Mouse (Mus musculus) kidney, postnatal 0 days (tissue): Measurements from ENCODE around the gene Zfp719. TPM values are rescaled to one million over a fixed set of nuclear protein-coding genes. Genes with fewer than 3 reads are reported as not detected.

Experiments used
- ATAC-seq: fragments of 200-750 bp; cut with Nextera tagmentation; replicated peaks from 2 replicates; pipeline ENCODE4 v1.8.0; 2017; ENCODE audit warnings: low read depth, moderate number of reproducible peaks, moderate TSS enrichment, moderate library complexity; ENCODE audit not compliant: low FRiP score
- DNase-seq: peaks from one replicate; pipeline ENCODE4 v3.0.0-alpha.2; 2016; ENCODE audit warnings: low spot score
- H3K27ac ChIP-seq: fragments of 300-500 bp; sonication (generic); 2 replicates; pipeline ENCODE4 v1.5.1; 2014; ENCODE audit warnings: mild to moderate bottlenecking
- H3K27me3 ChIP-seq: fragments of 300-500 bp; sonication (generic); 2 replicates; pipeline ENCODE4 v1.6.1; 2014; ENCODE audit warnings: low read length, mixed read lengths; ENCODE audit not compliant: insufficient read depth
- H3K36me3 ChIP-seq: fragments of 300-500 bp; sonication (generic); 2 replicates; pipeline ENCODE4 v1.6.1; 2014; ENCODE audit warnings: low read length, mixed read lengths; ENCODE audit not compliant: insufficient read depth
- H3K4me1 ChIP-seq: fragments of 300-500 bp; sonication (generic); replicated peaks from 2 replicates; pipeline ENCODE4 v1.6.1; 2014; ENCODE audit warnings: antibody characterized with exemption, low read length, mixed read lengths; ENCODE audit not compliant: insufficient read depth
- H3K4me2 ChIP-seq: fragments of 300-500 bp; sonication (generic); 2 replicates; pipeline ENCODE4 v1.6.1; 2014; ENCODE audit warnings: mild to moderate bottlenecking, low read length, moderate library complexity, mixed read lengths
- H3K4me3 ChIP-seq: fragments of 300-500 bp; sonication (generic); replicated peaks from 2 replicates; pipeline ENCODE4 v1.5.1; 2014; ENCODE audit warnings: low read depth, low read length
- H3K9ac ChIP-seq: fragments of 300-500 bp; sonication (generic); 2 replicates; pipeline ENCODE4 v1.6.1; 2014; ENCODE audit warnings: low read depth, low read length
- H3K9me3 ChIP-seq: fragments of 300-500 bp; sonication (generic); replicated peaks from 2 replicates; pipeline ENCODE4 v1.6.1; 2016; ENCODE audit warnings: low read length, inconsistent platforms, mixed read lengths
- CTCF ChIP-seq: IDR thresholded peaks from 2 replicates; pipeline ENCODE4 v1.5.1; 2016; ENCODE audit warnings: antibody characterized with exemption, low read depth, mild to moderate bottlenecking, moderate library complexity
- WGBS: fragments of 180-500 bp; shearing (Covaris S2); extraction: QIAGEN DNeasy Blood & Tissue Kit; methylation state at CpG from one replicate; pipeline ENCODE4 v1.1.7; 2014; 5-methylcytosine and 5-hydroxymethylcytosine counted together
- polyA plus RNA-seq: library from polyadenylated mRNA; unstranded; fragments of >200 nt; fragmentation: Nextera tagmentation; extraction: Ambion mirVana; gene quantifications from 2 replicates; pipeline ENCODE4 v1.2.1, GENCODE M21; 2015

The Zfp719 gene
- polyA plus RNA-seq, 1 experiment from 2014 or later, result 7.8 TPM

- Histone ChIP-seq H3K9me3 (no peaks in the 10 kb centered on the region), H3K9ac (no peak overlapping the region), H3K36me3 (no peaks in the 10 kb centered on the region), H3K27me3 (no peaks in the 10 kb centered on the region), H3K4me2 (no peak overlapping the region), H3K4me1 (no peaks in the 10 kb centered on the region), H3K27ac (no peak overlapping the region), H3K4me3 (no peak overlapping the region)
- 67% methylated on average over 7 of the region's 7 CpGs for WGBS
- TF ChIP-seq CTCF, result no peak
- DNase-seq, result no peak
- no peak for ATAC-seq
Observed at GRCm38 (mm10) chr7:43622927-43623326, 43.5 kb downstream of the Zfp719 start.

- H3K9me3 ChIP-seq, result no peaks in the 10 kb centered on the region
- H3K27me3 ChIP-seq, result no peaks in the 10 kb centered on the region
- no peak overlapping the region for H3K27ac ChIP-seq
- no peak for TF ChIP-seq CTCF
- H3K9ac ChIP-seq, result no peak overlapping the region
- H3K4me2 ChIP-seq, result no peak overlapping the region
- ATAC-seq (no peak), DNase-seq (no peak)
- 3% methylated on average over 10 of the region's 10 CpGs for WGBS
- H3K4me3 ChIP-seq, result no peak overlapping the region
- no peaks in the 10 kb centered on the region for H3K4me1 ChIP-seq
- no peaks in the 10 kb centered on the region for H3K36me3 ChIP-seq
Observed at GRCm38 (mm10) chr7:43623819-43624218, 44.4 kb downstream of the Zfp719 start.

GRCm38 (mm10) chr7:43625065-43625464 lies 45.7 kb downstream of the Zfp719 start:
- WGBS, result 71% methylated on average over 3 of the region's 3 CpGs
- no peak for TF ChIP-seq CTCF
- ATAC-seq, result no peak

GRCm38 (mm10) chr7:43625794-43626422 lies 46.5 kb downstream of the Zfp719 start:
- DNase-seq, result no peak
- no peak for TF ChIP-seq CTCF
- Histone ChIP-seq H3K4me1 (no peaks in the 10 kb centered on the region), H3K9ac (no peak overlapping the region), H3K27ac (no peak overlapping the region), H3K27me3 (no peaks in the 10 kb centered on the region), H3K4me2 (no peak overlapping the region), H3K4me3 (no peak overlapping the region), H3K9me3 (no peaks in the 10 kb centered on the region), H3K36me3 (no peaks in the 10 kb centered on the region)
- no peak for ATAC-seq
- 76% methylated on average over 8 of the region's 8 CpGs for WGBS

More at GRCm38 (mm10) chr7:43625065-43625464, 45.7 kb downstream of the Zfp719 start:
- Histone ChIP-seq H3K4me1 (no peaks in the 10 kb centered on the region), H3K9me3 (no peaks in the 10 kb centered on the region), H3K27me3 (no peaks in the 10 kb centered on the region), H3K27ac (no peak overlapping the region), H3K4me3 (no peak overlapping the region), H3K4me2 (no peak overlapping the region), H3K36me3 (no peaks in the 10 kb centered on the region), H3K9ac (no peak overlapping the region)
- DNase-seq, result no peak

- Histone ChIP-seq H3K27ac (no peak overlapping the region), H3K9ac (no peak overlapping the region), H3K4me2 (no peak overlapping the region), H3K36me3 (no peaks in the 10 kb centered on the region), H3K4me3 (no peak overlapping the region), H3K9me3 (no peaks in the 10 kb centered on the region), H3K4me1 (no peaks in the 10 kb centered on the region), H3K27me3 (no peaks in the 10 kb centered on the region)
- 38% methylated on average over 4 of the region's 4 CpGs for WGBS
- TF ChIP-seq CTCF, result no peak
- DNase-seq (no peak), ATAC-seq (no peak)
Observed at GRCm38 (mm10) chr7:43633940-43634339, 54.5 kb downstream of the Zfp719 start.

- H3K9ac ChIP-seq, result no peak within 1 kb of the TSS
- no peak within 1 kb of the TSS for H3K4me3 ChIP-seq
- H3K9me3 ChIP-seq, result no peaks in the 10 kb centered on the region
- H3K4me1 ChIP-seq, result no peaks in the 10 kb centered on the region
- H3K4me2 ChIP-seq, result no peak within 1 kb of the TSS
- no peaks in the 10 kb centered on the region for H3K27me3 ChIP-seq
- DNase-seq (no peak), ATAC-seq (no peak)
- no peak within 1 kb of the TSS for H3K27ac ChIP-seq
- no peak for TF ChIP-seq CTCF
- H3K36me3 ChIP-seq, result no peaks in the 10 kb centered on the region
- 56% methylated on average over 6 of the region's 6 CpGs for WGBS
Observed at GRCm38 (mm10) chr7:43634500-43634899, 55.1 kb downstream of the Zfp719 start, which contains the start of gene Ceacam18. Gene Ceacam18, plus strand, starts transcription at chr7:43634707.

GRCm38 (mm10) chr7:43636194-43636593 lies 56.8 kb downstream of the Zfp719 start:
- WGBS, result 64% methylated on average over 2 of the region's 2 CpGs
- no peak overlapping the region for H3K27ac ChIP-seq
- no peaks in the 10 kb centered on the region for H3K27me3 ChIP-seq
- no peaks in the 10 kb centered on the region for H3K9me3 ChIP-seq
- H3K4me2 ChIP-seq, result no peak overlapping the region
- no peak for ATAC-seq
- no peaks in the 10 kb centered on the region for H3K36me3 ChIP-seq
- H3K9ac ChIP-seq, result no peak overlapping the region
- no peak overlapping the region for H3K4me3 ChIP-seq
- no peak for DNase-seq
- TF ChIP-seq CTCF, result no peak
- H3K4me1 ChIP-seq, result no peaks in the 10 kb centered on the region
